Mouse (Mus musculus): ENCODE results near the gene Sfi1. TPM values are rescaled to one million over a fixed set of nuclear protein-coding genes. Genes with fewer than 3 reads are reported as not detected.
A peak's percentile ranks its signal among the peaks of the same experiment; 100 is the strongest.
"Not testable (repeated sequence)": the region's sequence is repeated elsewhere in the genome, so short reads cannot be mapped to it uniquely, and the experiment has no call there.

Sfi1 gene
- 10 to 100 TPM; 64.1 to 80.1 (median 68.9) TPM for total RNA-seq (2022)

GRCm38 (mm10) chr11:3193363-3193762 lies at the start of gene Sfi1:
TSS of gene Sfi1 (minus strand) at chr11:3193463.
- no peak for DNase-seq (ENCODE audit: low spot score in 2 of 2)

DNA sequence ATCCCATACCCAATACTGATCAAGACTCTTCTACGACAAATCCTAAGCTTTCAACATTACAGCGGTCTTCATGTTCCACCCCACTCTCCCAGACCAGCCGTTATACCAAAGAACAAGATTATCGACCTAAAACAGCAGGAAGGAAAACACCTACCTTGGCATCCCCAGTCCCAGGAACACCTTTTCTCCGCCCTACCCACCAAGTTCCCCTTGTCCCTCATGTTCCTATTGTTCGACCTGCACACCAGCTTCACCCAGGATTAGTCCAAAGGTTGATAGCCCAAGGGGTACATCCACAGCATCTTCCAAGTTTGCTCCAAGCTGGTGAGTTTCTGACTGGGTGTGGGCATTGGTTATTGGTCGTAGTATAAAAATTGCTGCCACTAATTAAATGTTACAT lies 49.1 kb upstream of the Sfi1 start:
- no peak for DNase-seq (ENCODE audit: low spot score in 2 of 2)

- no peak for DNase-seq (ENCODE audit: low spot score in 2 of 2)
These were observed 42.0 kb upstream of the Sfi1 start for GRCm38 (mm10) chr11:3235277-3235676.

DNA sequence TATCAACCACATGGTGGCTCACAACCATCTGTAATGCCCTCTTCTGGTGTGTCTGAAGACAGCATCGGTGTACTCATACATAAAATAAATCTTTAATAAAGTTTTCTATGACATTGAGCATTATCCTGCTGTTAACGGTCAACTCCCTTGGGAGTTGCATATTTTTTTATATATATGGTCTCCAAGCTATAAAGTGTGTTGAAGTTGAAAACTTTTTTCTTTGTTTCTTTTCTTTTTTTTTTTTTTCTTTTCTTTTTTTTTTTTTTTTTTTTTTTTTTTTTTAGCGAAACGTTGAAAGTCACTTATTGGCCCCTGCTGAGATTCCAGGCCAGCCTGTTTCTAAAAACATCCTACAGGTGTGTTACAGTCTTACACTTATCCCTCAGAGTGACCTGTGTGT lies 40.4 kb upstream of the Sfi1 start:
- DNase-seq (ENCODE audit: low spot score in 2 of 2), result no peak

DNA sequence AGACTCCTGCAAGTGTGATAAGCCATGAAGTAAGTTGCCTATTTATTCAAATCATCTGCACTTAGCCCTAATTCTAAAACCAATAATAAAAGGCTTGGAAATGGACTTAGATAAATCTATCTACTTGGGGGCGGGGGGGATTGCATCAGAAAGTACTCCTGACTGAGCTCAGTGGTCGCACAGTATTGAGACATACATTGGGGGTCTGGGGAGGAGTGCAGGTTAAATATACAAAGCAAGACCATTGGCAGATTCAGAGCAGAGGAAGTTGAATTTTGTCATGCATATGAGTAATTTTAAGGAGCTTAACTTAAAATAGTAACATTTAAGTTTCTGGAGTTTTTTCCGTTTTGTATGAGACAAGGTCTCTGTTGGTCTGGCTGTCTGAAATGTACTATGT lies 39.0 kb upstream of the Sfi1 start:
- no peak for DNase-seq (ENCODE audit: low spot score in 2 of 2)

- no peak for DNase-seq (ENCODE audit: low spot score in 2 of 2)
These were observed 33.9 kb upstream of the Sfi1 start for GRCm38 (mm10) chr11:3227113-3227512.

- no peak for DNase-seq (ENCODE audit: low spot score in 2 of 2)
These were observed 29.8 kb upstream of the Sfi1 start for GRCm38 (mm10) chr11:3223105-3223504.

GRCm38 (mm10) chr11:3212526-3212925 lies 19.3 kb upstream of the Sfi1 start:
- no peak for DNase-seq (ENCODE audit: low spot score in 2 of 2)

- no peak for DNase-seq (ENCODE audit: low spot score in 2 of 2)
These were observed 13.5 kb upstream of the Sfi1 start for GRCm38 (mm10) chr11:3206783-3207182.

DNA sequence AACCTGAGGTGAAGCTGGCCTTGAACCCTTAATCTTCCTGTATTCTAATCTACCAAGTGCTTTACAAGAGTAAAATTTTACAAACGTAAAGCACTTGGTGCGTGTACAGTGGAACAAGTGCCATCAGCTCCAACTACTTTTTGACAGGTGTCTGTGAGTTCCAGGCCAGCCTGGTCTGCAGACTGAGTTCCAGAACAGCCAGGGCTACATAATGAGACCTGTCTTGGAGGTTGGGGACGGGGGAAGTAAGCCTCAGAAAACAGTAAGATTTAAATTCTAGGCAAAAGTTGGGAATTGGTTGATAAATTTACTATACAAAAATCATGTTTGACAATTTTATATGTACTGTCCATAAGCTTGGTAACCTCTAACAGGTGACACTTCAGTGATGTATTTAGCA lies 11.9 kb upstream of the Sfi1 start:
- DNase-seq (ENCODE audit: low spot score in 2 of 2), result no peak

DNA sequence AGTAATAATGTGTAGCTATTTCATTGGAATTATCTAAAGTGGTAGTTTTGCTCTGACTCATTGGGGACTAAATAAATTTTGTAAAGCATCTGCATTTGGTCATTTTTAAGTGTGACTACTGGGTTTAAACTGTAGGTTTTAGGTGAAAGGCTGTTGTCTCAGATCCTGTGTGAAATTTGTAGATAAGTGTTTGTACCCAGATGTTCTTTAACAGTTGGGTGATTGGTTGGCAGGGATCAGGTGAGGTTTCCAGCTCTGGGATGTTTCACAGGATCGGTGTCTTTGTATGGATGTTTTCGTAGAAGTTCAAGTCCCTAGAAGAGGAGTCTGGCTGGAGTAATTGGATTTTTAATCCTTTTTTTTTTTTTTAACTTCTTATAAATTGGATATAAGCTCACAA lies 10.5 kb upstream of the Sfi1 start:
- DNase-seq (ENCODE audit: low spot score in 2 of 2), result no peak

DNA sequence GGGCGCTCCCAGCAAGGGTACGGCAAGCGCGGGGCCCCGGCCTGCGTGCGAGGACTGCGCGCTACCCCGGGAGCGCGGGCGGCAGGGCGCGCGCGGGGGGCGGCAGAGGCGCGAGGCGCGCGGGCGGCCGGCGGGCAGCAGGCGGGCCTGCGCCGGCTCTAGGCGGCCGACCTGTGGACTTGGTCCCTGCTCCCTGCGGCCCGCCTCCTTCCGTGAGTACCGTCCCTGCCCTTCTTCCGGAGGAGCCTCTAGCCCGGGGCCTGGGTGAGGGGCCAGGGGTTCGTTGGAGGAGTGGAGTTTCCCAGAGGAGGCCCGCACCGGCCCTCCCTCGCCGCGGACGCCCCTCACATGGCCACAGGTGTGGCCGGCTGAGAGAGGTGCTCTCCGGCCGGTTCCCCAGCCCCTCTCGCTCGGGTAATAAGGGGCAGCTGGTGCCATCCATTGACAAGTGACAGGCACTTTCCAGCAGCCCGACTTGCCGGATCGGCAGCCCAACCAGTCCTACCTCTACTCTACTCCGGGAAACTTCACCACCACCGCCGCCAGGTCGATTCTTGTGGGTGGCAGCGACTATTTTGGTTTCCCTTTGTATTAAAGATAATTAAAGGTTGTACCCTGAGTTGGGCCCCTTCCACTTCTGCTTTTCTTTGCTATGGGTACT lies 9.6 kb upstream of the Sfi1 start:
- peak; percentile 36 to 38 for DNase-seq (ENCODE audit: low spot score in 2 of 2)

DNA sequence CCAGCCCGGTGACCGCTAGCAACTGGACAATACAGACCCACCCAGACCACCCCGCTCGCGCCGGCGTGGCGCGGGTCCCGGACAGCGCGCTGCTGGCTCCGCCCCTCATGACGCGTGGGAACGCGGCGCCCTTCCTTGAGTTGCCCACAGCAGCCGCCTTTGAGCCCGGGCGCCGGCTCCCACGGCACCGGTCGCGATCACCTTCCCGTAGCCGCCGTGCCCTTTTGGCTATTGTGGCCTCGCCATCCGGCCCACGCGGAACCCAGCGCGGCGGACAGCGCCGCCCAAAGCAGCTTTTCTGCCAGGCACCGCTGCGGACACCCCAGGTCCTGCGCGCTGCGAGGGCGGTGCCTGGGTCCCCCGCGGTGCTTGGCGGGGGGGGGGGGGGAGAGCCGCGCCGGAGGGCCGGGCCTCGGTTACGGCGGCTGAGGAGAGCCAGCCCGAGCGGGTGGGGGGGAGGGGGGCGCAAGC lies 9.0 kb upstream of the Sfi1 start, which contains the start of gene Eif4enif1:
Gene Eif4enif1 (plus strand): TSS at position 162 of the 471 bp plus-strand sequence.
- DNase-seq (ENCODE audit: low spot score in 2 of 2), result peak; percentile 86 to 93

DNA sequence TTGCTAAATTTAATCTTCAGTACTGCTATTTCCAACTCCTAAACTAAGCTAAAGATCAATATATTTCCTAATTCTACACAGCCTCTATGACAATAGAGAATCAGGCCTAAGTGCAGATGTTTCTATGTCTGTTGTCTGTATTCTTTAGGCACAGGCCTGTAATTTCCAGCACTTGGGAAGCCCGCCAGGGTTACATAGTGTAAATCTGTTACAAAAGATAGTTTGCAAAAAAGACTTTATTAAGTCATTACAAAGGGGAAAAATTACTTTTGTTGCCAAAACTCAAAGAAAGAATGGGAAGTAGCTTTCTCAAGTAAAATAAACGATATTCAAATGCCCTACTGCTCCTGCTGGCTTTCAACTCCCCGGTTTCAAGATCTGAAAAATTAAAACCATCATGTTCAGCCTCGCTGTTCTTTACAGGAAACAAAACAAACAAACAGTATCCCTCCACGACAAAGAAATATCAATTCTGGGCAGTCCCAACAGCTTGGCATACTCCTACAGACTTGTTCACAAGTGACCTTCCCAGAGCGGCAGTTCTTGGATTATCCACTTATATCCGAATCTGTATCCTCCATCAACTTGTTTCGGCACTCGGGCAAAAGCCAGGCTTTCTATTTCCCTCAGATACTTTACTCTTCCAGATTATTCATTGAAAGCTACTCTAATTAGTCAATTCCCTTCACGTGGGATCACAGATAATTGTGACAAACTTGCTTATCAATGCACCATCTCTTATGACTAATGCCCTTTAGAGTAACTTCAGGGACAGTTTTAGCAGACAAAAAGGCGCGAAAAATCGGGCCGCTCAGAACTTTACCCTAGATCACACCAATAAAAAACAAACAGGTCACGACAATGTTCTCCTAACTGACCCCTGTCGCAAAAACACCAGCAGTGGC lies 8.3 kb upstream of the Sfi1 start:
- DNase-seq (ENCODE audit: low spot score in 2 of 2), result no peak

DNA sequence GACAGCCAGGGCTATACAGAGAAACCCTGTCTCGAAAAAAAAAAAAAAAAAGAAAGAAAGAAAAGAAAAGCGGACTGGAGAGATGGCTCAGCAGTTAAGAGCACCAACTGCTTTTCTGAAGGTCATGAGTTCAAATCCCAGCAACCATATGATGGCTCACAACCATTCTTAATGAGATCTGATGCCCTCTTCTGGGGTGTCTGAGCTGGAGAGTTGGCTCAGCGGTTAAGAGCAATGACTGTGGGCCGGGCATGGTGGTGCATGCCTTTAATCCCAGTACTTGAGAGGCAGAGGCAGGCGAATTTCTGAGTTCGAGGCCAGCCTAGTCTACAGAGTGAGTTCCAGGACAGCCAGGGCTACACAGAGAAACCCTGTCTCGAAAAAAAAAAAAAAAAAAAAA lies 7.4 kb upstream of the Sfi1 start:
- not testable (repeated sequence) for DNase-seq (ENCODE audit: low spot score in 2 of 2)

- not testable (repeated sequence) for DNase-seq (ENCODE audit: low spot score in 2 of 2)
These were observed 10.6 kb downstream of the Sfi1 start for GRCm38 (mm10) chr11:3182707-3183106.

DNA sequence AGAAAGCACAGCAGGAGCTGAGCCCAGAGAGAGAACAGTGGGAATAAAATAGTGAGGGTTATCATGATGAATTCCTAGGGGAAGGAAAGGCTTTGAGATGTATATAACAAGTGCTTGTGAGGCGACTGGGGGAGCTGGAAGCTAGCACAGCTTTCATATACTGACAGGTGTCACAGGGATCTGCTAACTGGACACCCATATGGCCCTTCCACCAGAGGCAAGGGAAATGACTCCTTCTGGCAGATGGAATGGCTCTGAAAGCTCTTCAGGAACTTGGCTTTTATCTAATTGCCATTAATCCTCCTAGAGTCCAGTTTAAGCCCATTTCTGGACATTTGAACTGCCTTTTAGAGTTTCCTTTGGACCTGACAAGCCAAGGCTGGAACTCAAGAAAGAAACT lies 11.3 kb downstream of the Sfi1 start:
- not testable (repeated sequence) for DNase-seq (ENCODE audit: low spot score in 2 of 2)

DNA sequence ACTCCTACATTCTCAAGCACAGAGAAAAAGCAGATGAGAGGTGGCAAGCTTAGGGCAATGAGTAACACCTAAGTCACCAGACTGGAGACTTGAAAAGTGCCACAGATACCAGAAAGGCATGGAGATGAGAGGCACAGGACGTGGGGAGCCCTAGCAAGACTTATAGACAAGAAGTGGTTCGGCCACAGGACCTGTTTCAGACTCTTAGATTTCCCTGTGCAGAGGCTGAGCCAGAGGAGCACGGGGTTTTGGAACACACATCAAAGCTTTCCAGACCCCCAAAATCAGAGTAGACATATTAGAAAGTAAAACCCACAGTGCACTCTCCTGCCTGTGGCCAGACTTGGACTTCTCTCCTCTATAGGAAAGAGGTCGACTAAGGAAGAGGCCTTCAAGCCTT lies 12.0 kb downstream of the Sfi1 start:
- DNase-seq (ENCODE audit: low spot score in 2 of 2), result peak; percentile 63 to 78

- not testable (repeated sequence) for DNase-seq (ENCODE audit: low spot score in 2 of 2)
These were observed 12.6 kb downstream of the Sfi1 start for GRCm38 (mm10) chr11:3180510-3181160.

- peak in 1 of 2 experiments; percentile 33 for DNase-seq (ENCODE audit: low spot score in 2 of 2)
These were observed 13.6 kb downstream of the Sfi1 start for GRCm38 (mm10) chr11:3179726-3180092.

DNA sequence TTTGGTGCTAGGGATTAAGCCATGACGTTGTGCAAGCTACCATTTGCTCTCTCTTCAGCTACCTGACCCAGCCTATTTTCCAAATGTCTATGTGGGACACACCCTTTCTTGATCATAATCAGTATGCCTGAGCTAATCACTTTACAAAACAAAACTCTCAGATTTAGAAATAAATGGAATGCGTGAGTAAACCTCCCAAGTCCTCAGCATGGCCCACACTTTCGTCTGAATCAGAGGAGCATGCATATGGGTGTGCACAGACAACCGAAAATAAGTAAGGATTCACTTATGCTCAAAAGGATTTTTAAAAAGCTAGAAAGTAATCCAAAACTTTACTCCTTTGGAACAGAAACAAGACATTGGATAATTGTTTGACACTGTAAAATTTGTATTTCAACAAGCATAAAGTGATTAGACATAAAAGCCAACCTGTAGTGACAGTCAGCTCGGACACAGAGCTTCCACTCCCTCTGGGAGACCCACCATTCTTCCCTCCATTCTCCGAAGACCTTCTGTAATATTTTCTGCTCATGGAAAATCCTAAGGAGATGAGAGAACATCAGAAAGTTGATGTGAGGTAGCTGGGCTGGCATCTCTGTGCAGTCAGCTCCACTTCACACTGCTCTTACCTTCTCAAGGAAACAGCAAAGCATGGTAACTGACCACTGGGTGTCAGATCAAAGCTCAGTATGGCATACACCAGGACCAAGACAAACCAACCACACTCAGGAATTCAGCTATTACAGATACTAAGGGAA lies 14.1 kb downstream of the Sfi1 start:
- peak in 1 of 2 experiments; percentile 20 for DNase-seq (ENCODE audit: low spot score in 2 of 2)

Measured in left cerebral cortex, adult 8-10 months (tissue).